Mouse (Mus musculus) forebrain, embryonic 13.5 days (tissue): ENCODE measurements around the gene Cmtm5. TPM values are rescaled to one million over a fixed set of nuclear protein-coding genes. Genes with fewer than 3 reads are reported as not detected.
A peak's percentile ranks its signal among the peaks of the same experiment; 100 is the strongest.

Experiments used
- ATAC-seq: fragments of 200-750 bp; cut with Nextera tagmentation; 2 replicates; pipeline ENCODE4 v1.8.0; 2017
- H3K27ac ChIP-seq: fragments of 300-500 bp; sonication (generic); 2 replicates; pipeline ENCODE4 v1.5.1; 2015; ENCODE audit warnings: inconsistent platforms, mild to moderate bottlenecking, moderate library complexity
- H3K27me3 ChIP-seq: fragments of 300-500 bp; sonication (generic); 2 replicates; pipeline ENCODE4 v1.6.1; 2015; ENCODE audit warnings: mild to moderate bottlenecking, inconsistent platforms
- H3K36me3 ChIP-seq: fragments of 300-500 bp; sonication (generic); 2 replicates; pipeline ENCODE4 v1.6.1; 2015; ENCODE audit warnings: mild to moderate bottlenecking, inconsistent platforms; ENCODE audit not compliant: poor library complexity, severe bottlenecking
- H3K4me1 ChIP-seq: fragments of 300-500 bp; sonication (generic); 2 replicates; pipeline ENCODE4 v1.6.1; 2015; ENCODE audit warnings: inconsistent platforms
- H3K4me2 ChIP-seq: fragments of 300-500 bp; sonication (generic); 2 replicates; pipeline ENCODE4 v1.6.1; 2015; ENCODE audit warnings: inconsistent platforms, mild to moderate bottlenecking, moderate library complexity
- H3K4me3 ChIP-seq: fragments of 300-500 bp; sonication (generic); 2 replicates; pipeline ENCODE4 v1.5.1; 2015; ENCODE audit warnings: mild to moderate bottlenecking, inconsistent platforms
- H3K9ac ChIP-seq: fragments of 300-500 bp; sonication (generic); 2 replicates; pipeline ENCODE4 v1.6.1; 2015; ENCODE audit warnings: mild to moderate bottlenecking, inconsistent platforms
- H3K9me3 ChIP-seq: fragments of 300-500 bp; sonication (generic); replicated peaks from 2 replicates; pipeline ENCODE4 v1.6.1; 2016; ENCODE audit warnings: inconsistent platforms
- WGBS: fragments of 180-500 bp; shearing (Covaris S2); methylation state at CpG from one replicate; pipeline ENCODE4 v1.1.7; 2015; 5-methylcytosine and 5-hydroxymethylcytosine counted together
- polyA plus RNA-seq: library from polyadenylated mRNA; unstranded; fragments of >200 nt; fragmentation: Nextera tagmentation; extraction: Ambion mirVana; gene quantifications from 2 replicates; pipeline ENCODE4 v1.2.1, GENCODE M21; 2015

Gene Cmtm5
- polyA plus RNA-seq, result 0.69 and 0.85 TPM in 2 replicates

DNA sequence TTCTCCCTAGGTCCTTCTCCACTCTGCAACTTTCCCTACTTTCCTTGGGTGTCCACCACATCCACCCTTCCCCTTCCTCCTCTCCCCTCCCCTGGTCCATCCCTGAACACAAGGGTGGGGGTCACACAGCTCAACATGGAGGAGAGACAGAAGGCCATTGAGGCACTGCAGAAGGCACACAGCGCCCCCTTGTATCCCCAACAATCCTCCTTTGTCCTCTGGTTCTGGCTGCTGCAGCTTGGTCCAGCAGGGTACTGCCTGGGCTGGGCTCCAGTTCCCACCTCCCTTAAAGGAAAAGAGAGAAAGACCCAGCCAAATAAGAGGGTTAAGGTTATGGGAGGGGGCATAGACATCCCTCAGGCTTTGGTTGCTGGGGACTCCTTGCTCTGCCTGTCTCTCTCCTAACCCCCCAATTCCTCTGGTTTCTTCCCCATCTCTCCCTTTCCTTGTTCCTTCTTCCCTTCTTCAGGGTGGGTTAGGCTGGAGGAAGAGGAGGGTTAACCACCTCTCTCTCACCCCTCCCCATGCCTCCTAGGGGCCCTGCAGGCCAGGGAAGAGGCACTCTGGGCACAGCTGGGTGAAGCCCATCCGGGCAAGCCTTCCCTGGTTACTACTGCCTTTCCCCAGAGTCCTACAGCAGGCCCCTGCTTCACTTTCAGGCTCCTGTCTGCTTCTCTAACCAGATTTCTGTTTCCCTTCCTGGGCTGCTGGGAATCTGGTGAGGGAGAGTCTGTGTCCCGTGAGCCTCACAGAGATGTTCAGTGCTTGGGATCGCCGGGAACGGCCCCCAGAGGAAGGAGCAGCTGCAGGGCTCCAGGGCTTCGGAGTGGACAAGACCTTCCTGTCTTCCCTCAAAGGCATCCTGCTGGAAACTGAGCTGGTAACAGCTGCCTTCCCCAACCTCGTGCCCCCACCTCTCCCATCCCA, at the start of gene Cmtm5:
Gene Cmtm5 (plus strand): TSS at position 358 of the 927 bp plus-strand sequence.
- 46% methylated on average over 8 of the region's 8 CpGs for WGBS
- Histone ChIP-seq H3K4me2 (no peak within 1 kb of the TSS), H3K36me3 (no peaks in the 10 kb centered on the region), H3K4me1 (peaks cover 16% of the 10 kb centered on the region), H3K27me3 (no peaks in the 10 kb centered on the region), H3K9me3 (no peaks in the 10 kb centered on the region), H3K9ac (peak within 1 kb of the TSS; percentile 21; the same call in 1 of the 2 replicates), H3K4me3 (no peak within 1 kb of the TSS), H3K27ac (no peak within 1 kb of the TSS)
- peak; percentile 51; the same call in 1 of the 2 replicates for ATAC-seq

DNA sequence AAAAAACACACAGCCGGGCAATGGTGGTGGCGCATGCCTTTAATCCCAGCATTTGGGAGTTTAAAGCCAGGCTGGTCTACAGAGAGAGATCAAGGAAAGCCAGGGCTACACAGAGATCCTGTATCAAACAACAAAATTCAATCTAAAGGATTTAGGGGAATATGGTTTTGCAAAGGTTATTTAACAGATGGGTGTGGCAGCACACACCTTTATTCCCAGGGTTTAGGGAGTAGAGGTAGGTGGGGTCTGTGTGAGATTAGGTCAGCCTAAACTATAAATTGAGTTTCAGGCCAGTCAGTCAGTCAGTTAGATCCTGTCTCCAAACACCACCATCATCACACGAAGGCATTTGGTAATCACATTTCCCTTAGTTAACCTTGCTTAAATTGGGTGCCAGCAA, 43.9 kb upstream of the Cmtm5 start, which contains the start of gene Pabpn1:
Gene Pabpn1 (plus strand): TSS at position 301 of the 400 bp plus-strand sequence.
- peak within 1 kb of the TSS; percentile 93 for H3K4me3 ChIP-seq
- peak within 1 kb of the TSS; percentile 76 for H3K4me2 ChIP-seq
- H3K9me3 ChIP-seq, result no peaks in the 10 kb centered on the region
- H3K27me3 ChIP-seq, result no peaks in the 10 kb centered on the region
- H3K36me3 ChIP-seq, result peaks cover 22% of the 10 kb centered on the region
- H3K9ac ChIP-seq, result peak within 1 kb of the TSS; percentile 49; the same call in 1 of the 2 replicates
- H3K27ac ChIP-seq, result peak within 1 kb of the TSS; percentile 82
- ATAC-seq, result no peak
- WGBS, result 86% methylated on average over 3 of the region's 3 CpGs
- H3K4me1 ChIP-seq, result peaks cover 19% of the 10 kb centered on the region

DNA sequence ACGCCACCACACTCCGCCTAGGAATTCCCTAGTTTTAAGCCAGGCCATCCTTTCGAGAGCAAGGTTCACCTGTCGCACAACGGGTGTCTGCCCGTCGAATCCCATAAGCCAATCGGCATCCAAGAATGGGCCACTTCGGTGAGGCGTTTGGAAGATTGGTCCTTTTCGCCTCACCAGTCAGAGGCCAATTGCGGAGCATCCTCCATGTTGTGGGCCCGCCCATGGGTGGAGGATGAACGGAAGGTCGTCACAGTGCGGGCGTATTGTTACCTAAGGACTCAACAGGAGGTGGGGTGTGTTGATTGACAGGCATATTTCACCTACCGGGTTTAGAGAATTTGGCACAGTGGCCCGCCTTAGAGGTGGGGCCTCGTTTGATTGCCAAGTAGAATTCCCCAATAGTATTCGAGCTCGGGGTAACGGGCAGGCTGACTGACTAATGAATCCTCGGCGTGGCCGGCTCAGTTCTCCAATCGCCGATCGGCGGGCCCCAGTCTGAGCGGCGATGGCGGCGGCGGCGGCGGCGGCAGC, 42.3 kb upstream of the Cmtm5 start:
- WGBS, result under 1% methylated on average over 38 of the region's 38 CpGs
- Histone ChIP-seq H3K4me1 (peaks cover 19% of the 10 kb centered on the region), H3K4me2 (peak overlapping the region; percentile 76), H3K9me3 (no peaks in the 10 kb centered on the region), H3K27me3 (no peaks in the 10 kb centered on the region), H3K27ac (peak overlapping the region; percentile 94), H3K4me3 (peak overlapping the region; percentile 93), H3K36me3 (peaks cover 31% of the 10 kb centered on the region), H3K9ac (peak overlapping the region; percentile 98)
- ATAC-seq, result peak; percentile 98

DNA sequence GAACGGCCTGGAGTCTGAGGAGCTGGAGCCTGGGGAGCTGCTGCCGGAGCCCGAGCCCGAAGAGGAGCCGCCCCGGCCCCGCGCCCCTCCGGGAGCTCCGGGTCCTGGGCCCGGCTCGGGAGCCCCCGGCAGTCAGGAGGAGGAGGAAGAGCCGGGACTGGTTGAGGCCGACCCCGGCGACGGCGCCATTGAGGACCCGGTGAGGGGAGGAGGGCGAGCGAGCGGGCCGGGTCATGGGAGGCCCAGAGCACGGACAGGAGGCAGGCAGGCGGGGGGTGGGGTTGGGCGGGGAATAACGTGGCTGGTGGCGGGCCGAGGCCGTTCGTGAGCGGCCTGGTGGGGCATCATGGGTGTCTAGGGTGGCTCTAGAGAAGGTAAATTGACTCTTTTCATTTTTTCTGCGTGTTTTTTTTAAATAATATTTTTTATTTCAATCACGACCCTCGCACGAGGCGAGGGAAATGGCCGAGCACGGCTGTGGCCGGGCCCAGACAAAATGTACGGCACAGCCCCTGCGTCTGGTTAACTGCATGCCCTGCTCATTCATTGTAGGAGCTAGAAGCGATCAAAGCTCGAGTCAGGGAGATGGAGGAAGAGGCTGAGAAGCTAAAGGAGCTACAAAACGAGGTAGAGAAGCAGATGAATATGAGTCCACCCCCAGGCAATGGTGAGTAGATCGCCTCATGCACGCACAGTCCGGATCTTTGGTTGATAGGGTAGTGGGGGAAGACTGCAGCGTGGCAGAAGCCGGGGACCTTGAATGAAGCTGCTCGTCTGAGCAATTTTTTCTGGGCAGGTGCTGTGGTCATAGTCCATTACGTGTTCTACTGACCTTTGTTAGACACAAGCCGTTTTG, 41.5 kb upstream of the Cmtm5 start:
- Histone ChIP-seq H3K4me1 (peaks cover 19% of the 10 kb centered on the region), H3K4me3 (peak overlapping the region; percentile 93), H3K4me2 (peak overlapping the region; percentile 76), H3K27ac (peak overlapping the region; percentile 94), H3K36me3 (peaks cover 39% of the 10 kb centered on the region), H3K27me3 (no peaks in the 10 kb centered on the region), H3K9ac (peak overlapping the region; percentile 98), H3K9me3 (no peaks in the 10 kb centered on the region)
- WGBS, result under 1% methylated on average over 49 of the region's 54 CpGs
- ATAC-seq, result peak; percentile 44

DNA sequence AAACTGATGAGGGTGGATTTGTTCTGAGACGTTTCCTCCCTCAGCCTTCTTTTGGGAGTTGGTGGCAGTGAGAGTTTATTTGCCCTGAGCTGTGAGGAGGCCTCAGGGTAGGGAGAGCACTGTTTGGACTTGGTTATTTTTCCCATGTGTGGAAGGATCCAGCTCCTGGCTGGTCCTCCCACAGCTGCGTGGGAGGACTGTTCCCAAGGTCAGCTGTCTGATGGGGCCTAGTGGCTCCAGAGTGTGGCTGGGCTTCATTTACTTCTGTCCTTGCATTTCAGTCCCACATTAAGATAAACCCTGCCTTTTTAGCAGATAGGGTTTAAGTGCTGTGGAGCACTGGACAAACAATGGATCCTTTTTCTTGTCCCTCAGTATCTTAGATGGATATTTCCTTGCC, 38.6 kb upstream of the Cmtm5 start:
- Histone ChIP-seq H3K4me2 (no peak overlapping the region), H3K27ac (no peak overlapping the region), H3K27me3 (no peaks in the 10 kb centered on the region), H3K36me3 (peaks cover 39% of the 10 kb centered on the region), H3K4me1 (peaks cover 19% of the 10 kb centered on the region), H3K9ac (no peak overlapping the region), H3K4me3 (no peak overlapping the region), H3K9me3 (no peaks in the 10 kb centered on the region)
- WGBS, result 71% methylated on average over 2 of the region's 2 CpGs
- ATAC-seq, result no peak

DNA sequence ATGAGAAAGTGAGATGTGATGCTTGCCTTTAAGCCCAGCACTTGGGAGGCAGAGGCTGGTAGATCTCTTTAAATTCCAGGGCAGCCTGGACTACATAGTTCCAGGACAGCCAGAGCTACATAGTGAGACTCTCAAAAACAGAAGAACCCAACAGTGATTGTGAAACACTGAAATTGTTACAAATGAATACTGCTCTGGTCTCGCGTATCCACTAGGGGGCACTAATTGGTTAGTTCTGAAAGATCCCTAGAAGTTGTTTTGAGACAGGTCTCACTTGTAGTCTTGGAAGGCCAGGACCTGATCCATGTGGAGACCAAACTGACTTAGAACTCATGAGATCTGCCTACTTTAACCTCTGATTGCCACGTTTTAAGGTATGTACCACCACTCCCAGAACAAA, 35.7 kb upstream of the Cmtm5 start:
- no peaks in the 10 kb centered on the region for H3K27me3 ChIP-seq
- 0% methylated on average over 3 of the region's 3 CpGs for WGBS
- H3K9ac ChIP-seq, result no peak overlapping the region
- no peaks in the 10 kb centered on the region for H3K9me3 ChIP-seq
- H3K36me3 ChIP-seq, result peaks cover 56% of the 10 kb centered on the region
- peaks cover 13% of the 10 kb centered on the region for H3K4me1 ChIP-seq
- no peak overlapping the region for H3K4me2 ChIP-seq
- H3K27ac ChIP-seq, result no peak overlapping the region
- ATAC-seq, result peak; percentile 66
- H3K4me3 ChIP-seq, result no peak overlapping the region

DNA sequence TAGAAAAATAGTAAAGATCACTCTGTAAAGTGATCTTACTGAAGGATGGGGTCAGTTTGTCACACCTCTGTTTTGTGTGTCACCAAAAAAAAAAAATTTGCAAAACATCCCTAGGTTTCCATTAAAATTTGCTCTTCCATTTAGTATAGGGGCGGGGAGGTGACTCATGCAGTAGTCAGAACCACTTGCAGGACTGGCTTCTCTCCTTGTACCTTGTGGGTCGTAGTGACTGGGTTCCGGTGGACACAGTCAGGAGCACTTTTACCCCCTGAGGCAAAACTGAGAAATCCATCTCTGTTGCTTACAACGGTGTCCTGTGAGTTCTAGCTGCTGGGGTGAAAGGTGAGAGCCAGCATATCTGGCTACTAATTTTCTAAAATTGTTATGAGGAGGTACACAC, 32.4 kb upstream of the Cmtm5 start:
- ATAC-seq, result no peak
- no peak overlapping the region for H3K4me3 ChIP-seq
- no peaks in the 10 kb centered on the region for H3K4me1 ChIP-seq
- no peaks in the 10 kb centered on the region for H3K9me3 ChIP-seq
- no peaks in the 10 kb centered on the region for H3K27me3 ChIP-seq
- peaks cover 57% of the 10 kb centered on the region for H3K36me3 ChIP-seq
- WGBS, result 91% methylated on average over 4 of the region's 4 CpGs
- no peak overlapping the region for H3K9ac ChIP-seq
- H3K4me2 ChIP-seq, result no peak overlapping the region
- H3K27ac ChIP-seq, result no peak overlapping the region

DNA sequence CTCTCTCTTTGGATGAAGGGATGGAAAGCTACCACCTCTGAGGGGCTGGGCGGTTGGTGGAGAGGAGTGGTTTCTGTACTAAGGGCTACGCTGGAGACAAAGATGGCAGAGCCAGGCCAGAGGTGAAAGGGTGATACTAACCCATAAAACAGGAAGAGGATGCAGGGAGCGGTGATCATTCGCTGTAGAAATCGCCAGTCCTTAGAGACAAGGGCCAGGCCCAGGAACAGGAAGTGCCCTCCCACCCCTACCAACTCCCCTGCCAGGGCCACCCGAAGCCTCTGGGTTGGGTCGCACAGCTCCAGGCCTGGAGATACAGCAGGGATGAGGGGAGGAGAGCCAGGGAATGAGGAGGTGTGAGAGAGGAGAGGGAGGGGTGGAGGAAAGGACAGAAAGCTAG, 27.4 kb upstream of the Cmtm5 start:
- Histone ChIP-seq H3K27me3 (no peaks in the 10 kb centered on the region), H3K4me1 (peaks cover 18% of the 10 kb centered on the region), H3K36me3 (peaks cover 72% of the 10 kb centered on the region), H3K9me3 (no peaks in the 10 kb centered on the region), H3K9ac (0 out of 2 replicates have a peak overlapping the region, but pooled peaks have one; percentile 1), H3K4me2 (no peak overlapping the region), H3K4me3 (no peak overlapping the region), H3K27ac (no peak overlapping the region)
- 92% methylated on average over 7 of the region's 7 CpGs for WGBS
- no peak for ATAC-seq

DNA sequence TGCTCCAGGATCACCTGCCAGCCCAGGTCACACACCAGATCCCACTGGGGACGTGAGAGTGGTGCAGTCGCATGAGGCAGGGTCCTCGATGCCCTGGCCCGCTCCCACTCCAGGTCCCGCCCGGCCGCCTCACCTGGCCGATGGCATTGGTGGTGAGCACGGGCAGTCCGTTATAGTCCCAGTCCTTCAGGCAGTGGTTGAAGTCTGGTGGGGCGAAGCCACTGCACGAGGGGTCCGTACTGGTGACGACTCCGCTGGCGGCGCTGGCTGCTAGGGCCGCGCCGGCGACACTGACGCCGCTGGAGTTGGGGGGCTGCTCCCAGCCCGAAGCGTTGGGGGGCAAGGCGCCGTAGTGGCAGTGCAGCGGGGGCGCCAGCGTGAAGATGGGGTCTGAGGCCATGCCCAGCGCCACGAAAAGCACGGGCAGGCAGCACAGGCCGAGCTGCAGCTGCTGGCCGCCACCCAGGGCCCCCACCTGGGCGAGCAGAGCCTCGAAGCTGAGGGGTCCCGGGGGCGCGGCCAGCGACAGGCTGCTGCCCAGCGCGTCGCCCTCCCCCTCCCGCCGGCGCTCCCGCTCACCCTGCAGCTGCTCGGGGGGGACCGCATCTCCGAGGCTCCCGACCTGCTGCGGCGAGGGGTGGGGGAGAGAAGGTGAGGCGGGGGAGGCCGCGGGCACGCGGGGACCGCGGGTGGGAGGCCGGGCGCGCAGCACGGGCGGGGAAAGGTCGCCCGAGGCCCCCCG, 23.8 kb upstream of the Cmtm5 start:
- ATAC-seq, result peak; percentile 64
- WGBS, result 4% methylated on average over 54 of the region's 69 CpGs
- Histone ChIP-seq H3K27me3 (no peaks in the 10 kb centered on the region), H3K9ac (peak overlapping the region; percentile 99), H3K4me1 (peaks cover 18% of the 10 kb centered on the region), H3K4me3 (peak overlapping the region; percentile 92), H3K9me3 (no peaks in the 10 kb centered on the region), H3K27ac (peak overlapping the region; percentile 84), H3K4me2 (peak overlapping the region; percentile 99), H3K36me3 (peaks cover 57% of the 10 kb centered on the region)

DNA sequence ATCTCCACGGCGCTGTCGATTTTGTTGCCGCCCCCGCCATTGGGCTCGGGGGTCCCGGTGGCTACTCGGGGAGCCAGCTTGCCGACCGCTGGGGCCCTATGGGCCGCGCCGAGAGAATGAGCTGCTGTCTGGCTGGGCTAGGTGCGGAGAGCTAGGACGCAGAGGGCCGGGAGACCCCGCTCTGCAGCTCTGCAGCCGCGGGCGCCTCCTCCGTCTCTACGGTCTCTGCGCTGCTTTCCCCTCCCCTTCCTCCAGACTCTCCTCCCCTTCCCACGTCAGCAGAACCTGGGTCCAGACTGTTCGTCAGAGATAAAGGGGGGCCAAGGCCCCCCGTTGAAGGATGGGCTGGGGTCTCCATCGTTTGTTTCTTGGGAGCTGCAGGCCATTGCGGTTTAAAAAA, 23.2 kb upstream of the Cmtm5 start, which contains the start of gene Slc22a17:
Gene Slc22a17 (minus strand): TSS at position 247 of the 400 bp plus-strand sequence.
- 0% methylated on average over 28 of the region's 28 CpGs for WGBS
- H3K9ac ChIP-seq, result peak within 1 kb of the TSS; percentile 99
- peak within 1 kb of the TSS; percentile 92 for H3K4me3 ChIP-seq
- peaks cover 18% of the 10 kb centered on the region for H3K4me1 ChIP-seq
- H3K9me3 ChIP-seq, result no peaks in the 10 kb centered on the region
- no peaks in the 10 kb centered on the region for H3K27me3 ChIP-seq
- H3K36me3 ChIP-seq, result peaks cover 57% of the 10 kb centered on the region
- H3K27ac ChIP-seq, result peak within 1 kb of the TSS; percentile 84
- H3K4me2 ChIP-seq, result peak within 1 kb of the TSS; percentile 99
- ATAC-seq, result peak; percentile 98

DNA sequence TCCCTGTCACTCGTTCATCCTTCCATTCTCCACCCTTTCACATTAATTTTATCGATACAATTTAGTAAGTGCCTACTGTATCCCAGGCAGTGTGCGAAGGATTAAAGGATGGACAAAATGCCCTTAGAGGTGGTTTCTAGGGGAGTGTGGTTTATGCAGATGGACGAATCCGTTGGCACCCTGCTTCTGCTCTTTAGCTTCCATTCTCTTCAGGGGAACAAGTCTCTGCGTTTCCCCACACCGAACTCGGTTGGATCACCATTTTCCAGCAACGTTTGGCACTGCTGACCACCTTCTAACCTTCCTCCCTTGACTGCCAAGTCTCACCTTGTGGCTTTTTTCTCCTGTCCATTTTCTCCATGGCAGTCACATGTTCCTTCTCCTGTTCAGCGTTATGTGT, 22.7 kb upstream of the Cmtm5 start:
- 16% methylated on average over 10 of the region's 10 CpGs for WGBS
- Histone ChIP-seq H3K9me3 (no peaks in the 10 kb centered on the region), H3K9ac (peak overlapping the region; percentile 99), H3K36me3 (peaks cover 54% of the 10 kb centered on the region), H3K27ac (peak overlapping the region; percentile 84), H3K4me2 (peak overlapping the region; percentile 99), H3K4me1 (peaks cover 18% of the 10 kb centered on the region), H3K4me3 (peak overlapping the region; percentile 92), H3K27me3 (no peaks in the 10 kb centered on the region)
- no peak; the same call in 1 of the 2 replicates for ATAC-seq
